In the genomic region with DNA sequence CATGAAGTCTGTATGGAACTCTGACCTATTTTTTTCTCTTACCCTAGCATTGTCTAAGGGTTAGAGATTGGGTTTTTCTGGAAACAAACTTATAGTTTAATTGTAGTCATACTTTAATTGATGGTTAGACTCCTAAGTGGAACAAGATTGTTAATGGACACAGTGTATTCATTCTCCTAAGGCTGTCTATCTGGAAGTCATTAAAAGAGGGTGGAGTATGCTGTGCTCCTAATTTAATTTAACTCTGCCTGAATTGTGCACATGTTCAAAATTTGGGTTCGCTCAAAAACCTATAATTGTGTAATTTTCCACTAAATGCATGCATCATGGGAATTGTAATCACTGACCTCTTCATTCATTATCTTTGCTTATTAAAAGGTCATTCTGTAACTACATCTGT, we compare ENCODE assay signal across 24 mouse cellular contexts. TPM values are rescaled to one million over a fixed set of nuclear protein-coding genes. Genes with fewer than 3 reads are reported as not detected.
A peak's percentile ranks its signal among the peaks of the same experiment; 100 is the strongest.
DNase-seq lines count a peak whose midpoint lies in the region; ATAC-seq lines count a peak whose summit lies in the region.
"Had no signal": no experiment of that assay in that cellular context is flagged by ENCODE, and none has a peak within 500 bp of the region (broad histone marks: within the 10 kb centered on the region; RNA-seq: fewer than 3 reads in every experiment).

No protein-coding gene starts in this region.

- no peaks in the 10 kb centered on the region for H3K27me3 ChIP-seq in midbrain, embryonic 11.5 days (ENCODE audit: control insufficient read depth, insufficient read depth, low read length)
- H3K27me3 ChIP-seq in midbrain, embryonic 13.5 days, result no peaks in the 10 kb centered on the region
- peaks cover 6% of the 10 kb centered on the region; the same call in 1 of the 2 replicates for H3K27me3 ChIP-seq in embryonic facial prominence, embryonic 14.5 days (replicated peaks; ENCODE audit: control insufficient read depth, insufficient read depth, low read length)
- H3K27me3 ChIP-seq: forebrain, embryonic 12.5 days had no signal

- no peak overlapping the region for H3K4me3 ChIP-seq in midbrain, embryonic 11.5 days (ENCODE audit: low read depth, low read length)
- H3K4me3 ChIP-seq in midbrain, embryonic 13.5 days (replicated peaks), result no peak overlapping the region
- no peak overlapping the region for H3K4me3 ChIP-seq in embryonic facial prominence, embryonic 14.5 days (ENCODE audit: low read depth, low read length)
- H3K4me3 ChIP-seq: embryonic facial prominence, embryonic 15.5 days; erythroblast, embryonic 14.5 days; forebrain, embryonic 10.5 days; forebrain, embryonic 12.5 days had no signal

- intact Hi-C loops in left cerebral cortex, postnatal 36 days (cut with DNase I), result loop anchor here (5.0 kb wide), 1 partner anchor 363 kb away; no protein-coding TSS in a partner anchor

- no peak overlapping the region for H3K27ac ChIP-seq in midbrain, embryonic 11.5 days (ENCODE audit: low read depth, low read length)
- no peak overlapping the region for H3K27ac ChIP-seq in midbrain, embryonic 13.5 days
- no peak overlapping the region for H3K27ac ChIP-seq in embryonic facial prominence, embryonic 14.5 days (replicated peaks; ENCODE audit: low read depth, low read length)
- H3K27ac ChIP-seq: forebrain, embryonic 10.5 days; forebrain, embryonic 12.5 days had no signal

- DNase-seq in cerebellum, adult 9-10 months, result peak; percentile 7
- no peak for DNase-seq in cerebellum, postnatal 25 days
- peak; percentile 10 for DNase-seq in midbrain, embryonic 11.5 days (ENCODE audit: low spot score, missing footprints)
- peak; percentile 51 for DNase-seq in embryonic facial prominence, embryonic 14.5 days (ENCODE audit: low spot score)
- DNase-seq in left cerebral cortex, postnatal 36 days (ENCODE audit: low spot score in 2 of 2), result no peak
- DNase-seq: adrenal gland, adult 2 months; adrenal gland, postnatal 10 days; adrenal gland, postnatal 25 days; B cell, adult 2 months; cerebellum, adult 11 months; cerebellum, adult 18-20 months; cerebellum, adult 8-10 months; cerebellum, postnatal 10 days; cerebellum, postnatal 36 days; embryo, embryonic 11 days had no signal

- no peak for ATAC-seq in midbrain, embryonic 11.5 days (ENCODE audit: low FRiP score)
- ATAC-seq in midbrain, embryonic 13.5 days, result no peak
- no peak for ATAC-seq in embryonic facial prominence, embryonic 14.5 days (ENCODE audit: low read depth)
- ATAC-seq: CD4-positive, CD25-positive, alpha-beta regulatory T cell, adult 4 months; forebrain, embryonic 14.5 days; forebrain, embryonic 16.5 days had no signal

- 85% methylated on average over 1 of the region's 1 CpGs for WGBS in midbrain, embryonic 11.5 days
- WGBS in midbrain, embryonic 13.5 days, result 82% methylated on average over 1 of the region's 1 CpGs
- WGBS in embryonic facial prominence, embryonic 14.5 days, result 44% methylated on average over 1 of the region's 1 CpGs

- no peaks in the 10 kb centered on the region for H3K9me3 ChIP-seq in midbrain, embryonic 11.5 days (ENCODE audit: control insufficient read depth, low read length)
- no peaks in the 10 kb centered on the region for H3K9me3 ChIP-seq in midbrain, embryonic 13.5 days
- no peaks in the 10 kb centered on the region for H3K9me3 ChIP-seq in embryonic facial prominence, embryonic 14.5 days (ENCODE audit: control insufficient read depth, low read length)
- H3K9me3 ChIP-seq: embryonic facial prominence, embryonic 15.5 days; forebrain, embryonic 10.5 days; forebrain, embryonic 12.5 days; G1E had no signal

- no peak overlapping the region for H3K4me2 ChIP-seq in midbrain, embryonic 11.5 days
- no peak overlapping the region for H3K4me2 ChIP-seq in midbrain, embryonic 13.5 days (replicated peaks)
- no peak overlapping the region for H3K4me2 ChIP-seq in embryonic facial prominence, embryonic 14.5 days (ENCODE audit: low read depth, low read length)
- H3K4me2 ChIP-seq: embryonic facial prominence, embryonic 15.5 days; forebrain, embryonic 12.5 days had no signal

- peaks cover 10% of the 10 kb centered on the region for H3K4me1 ChIP-seq in midbrain, embryonic 11.5 days (ENCODE audit: control insufficient read depth, insufficient read depth, low read length)
- H3K4me1 ChIP-seq in midbrain, embryonic 13.5 days (replicated peaks), result peaks cover 28% of the 10 kb centered on the region
- peaks cover 20% of the 10 kb centered on the region for H3K4me1 ChIP-seq in embryonic facial prominence, embryonic 14.5 days (ENCODE audit: control insufficient read depth, insufficient read depth, low read length)

- H3K36me3 ChIP-seq in midbrain, embryonic 11.5 days (ENCODE audit: control insufficient read depth, insufficient read depth, low read length), result peaks cover 10% of the 10 kb centered on the region
- H3K36me3 ChIP-seq in midbrain, embryonic 13.5 days, result peaks cover 11% of the 10 kb centered on the region
- peaks cover 14% of the 10 kb centered on the region for H3K36me3 ChIP-seq in embryonic facial prominence, embryonic 14.5 days (ENCODE audit: control insufficient read depth, insufficient read depth, low read length)

- no peak overlapping the region for H3K9ac ChIP-seq in midbrain, embryonic 11.5 days (ENCODE audit: low read length)
- no peak overlapping the region for H3K9ac ChIP-seq in midbrain, embryonic 13.5 days (replicated peaks)
- H3K9ac ChIP-seq in embryonic facial prominence, embryonic 14.5 days (ENCODE audit: low read depth, low read length), result no peak overlapping the region
- H3K9ac ChIP-seq: embryonic facial prominence, embryonic 15.5 days; forebrain, embryonic 12.5 days had no signal

RNA-seq across cellular contexts. Expression of a gene that starts 2.1 kb away (rescaled TPM):
- polyA plus RNA-seq in midbrain, embryonic 11.5 days (2014; fragmentation: Nextera tagmentation; extraction: Ambion mirVana), result 430 and 474 TPM in 2 replicates
- 374 and 398 TPM in 2 replicates for polyA plus RNA-seq in midbrain, embryonic 13.5 days (2015; fragmentation: Nextera tagmentation; extraction: Ambion mirVana)
- 754 and 803 TPM in 2 replicates for polyA plus RNA-seq in embryonic facial prominence, embryonic 14.5 days (2014; fragmentation: Nextera tagmentation; extraction: Ambion mirVana)
- 100 to 1,000 TPM; 480 to 482 TPM for total RNA-seq in left cerebral cortex, postnatal 36 days (2021)

Comparison
In these comparisons a context has a peak if more than half of its experiments do, and no peak if none do; other contexts are left out.
1. DNase-seq: peak in cerebellum, adult 9-10 months (single experiment), midbrain, embryonic 11.5 days (single experiment) and embryonic facial prominence, embryonic 14.5 days (single experiment); none in cerebellum, postnatal 25 days (0 of 2) and left cerebral cortex, postnatal 36 days (0 of 2).